ENCODE assay signal across 9 mouse cellular contexts in genomic region chr13:111237865-111238465, GRCm38 (mm10). TPM values are rescaled to one million over a fixed set of nuclear protein-coding genes. Genes with fewer than 3 reads are reported as not detected.
A peak's percentile ranks its signal among the peaks of the same experiment; 100 is the strongest.
DNase-seq lines count a peak whose midpoint lies in the region; ATAC-seq and TF ChIP-seq lines count a peak whose summit lies in the region.
"Had no signal": no experiment of that assay in that cellular context is flagged by ENCODE, and none has a peak within 500 bp of the region (broad histone marks: within the 10 kb centered on the region; RNA-seq: fewer than 3 reads in every experiment).

No protein-coding gene starts in this region.

- in situ Hi-C loops in ES-E14 (cut with MboI; ENCODE audit: low sequenced_read_pairs in 2 of 2, unreplicated experiment in 2 of 2), result loop anchor here (10.0 to 25.0 kb wide), 2 partner anchors 843 to 851 kb away; partner anchors contain the start of gene Plk2 (in 2 of the 2)

- H3K36me3 ChIP-seq in hindbrain, embryonic 11.5 days (ENCODE audit: control insufficient read depth, insufficient read depth, low read length), result no peaks in the 10 kb centered on the region
- H3K36me3 ChIP-seq in hindbrain, embryonic 10.5 days, result no peaks in the 10 kb centered on the region
- H3K36me3 ChIP-seq in ES-E14 (ENCODE audit: control insufficient read depth, insufficient read depth, low read length, poor library complexity, severe bottlenecking), result no peaks in the 10 kb centered on the region
- no peaks in the 10 kb centered on the region for H3K36me3 ChIP-seq in liver, postnatal 0 days (replicated peaks; ENCODE audit: insufficient read depth, low read length)
- no peaks in the 10 kb centered on the region for H3K36me3 ChIP-seq in stomach, postnatal 0 days (ENCODE audit: control insufficient read depth, insufficient read depth, low read length)
- H3K36me3 ChIP-seq: embryonic facial prominence, embryonic 12.5 days had no signal

- 66% methylated on average over 3 of the region's 3 CpGs for WGBS in hindbrain, embryonic 11.5 days
- WGBS in hindbrain, embryonic 10.5 days, result 53% methylated on average over 3 of the region's 3 CpGs
- 37% methylated on average over 3 of the region's 3 CpGs for WGBS in liver, postnatal 0 days (ENCODE audit: insufficient replicate concordance)
- WGBS in stomach, postnatal 0 days, result 32% methylated on average over 3 of the region's 3 CpGs

- peak; percentile 57 for ATAC-seq in hindbrain, embryonic 11.5 days (ENCODE audit: low FRiP score)
- ATAC-seq in liver, postnatal 0 days, result no peak
- ATAC-seq in stomach, postnatal 0 days (ENCODE audit: low FRiP score, low TSS enrichment), result peak; percentile 66

- no peaks in the 10 kb centered on the region for H3K4me1 ChIP-seq in hindbrain, embryonic 11.5 days (replicated peaks; ENCODE audit: control insufficient read depth, insufficient read depth, low read length)
- H3K4me1 ChIP-seq in hindbrain, embryonic 10.5 days (replicated peaks), result peaks cover 9% of the 10 kb centered on the region; the same call in 1 of the 2 replicates
- H3K4me1 ChIP-seq in ES-E14 (ENCODE audit: control insufficient read depth in 2 of 2, insufficient read depth in 2 of 2, low read length in 2 of 2, poor library complexity in 1 of 2), result no peaks in the 10 kb centered on the region
- H3K4me1 ChIP-seq in liver, postnatal 0 days (ENCODE audit: insufficient read depth), result no peaks in the 10 kb centered on the region
- H3K4me1 ChIP-seq in stomach, postnatal 0 days (replicated peaks; ENCODE audit: control insufficient read depth, insufficient read depth), result no peaks in the 10 kb centered on the region

- no peak overlapping the region for H3K27ac ChIP-seq in hindbrain, embryonic 11.5 days (ENCODE audit: low read depth, low read length)
- no peak overlapping the region for H3K27ac ChIP-seq in hindbrain, embryonic 10.5 days
- no peak overlapping the region for H3K27ac ChIP-seq in ES-E14 (ENCODE audit: insufficient read depth, low read depth, low read length, poor library complexity, severe bottlenecking)
- no peak overlapping the region for H3K27ac ChIP-seq in liver, postnatal 0 days (ENCODE audit: low read depth)
- H3K27ac ChIP-seq in stomach, postnatal 0 days (replicated peaks), result no peak overlapping the region
- H3K27ac ChIP-seq: embryonic facial prominence, embryonic 12.5 days had no signal

- H3K9ac ChIP-seq in hindbrain, embryonic 11.5 days (ENCODE audit: low read depth, low read length), result no peak overlapping the region
- H3K9ac ChIP-seq in ES-E14 (ENCODE audit: insufficient read depth, low read depth, low read length, poor library complexity, severe bottlenecking), result no peak overlapping the region
- H3K9ac ChIP-seq in liver, postnatal 0 days (replicated peaks), result no peak overlapping the region
- H3K9ac ChIP-seq in stomach, postnatal 0 days (ENCODE audit: low read length), result no peak overlapping the region
- H3K9ac ChIP-seq: embryonic facial prominence, embryonic 12.5 days had no signal

- TF ChIP-seq CTCF in liver, postnatal 0 days (IDR thresholded peaks at IDR 0.05; ENCODE audit: low read depth), result peak; percentile 78
- TF ChIP-seq CTCF in stomach, postnatal 0 days (IDR thresholded peaks at IDR 0.05; ENCODE audit: low read depth), result peak; percentile 97

- no peaks in the 10 kb centered on the region for H3K9me3 ChIP-seq in hindbrain, embryonic 11.5 days (ENCODE audit: control insufficient read depth, low read length)
- H3K9me3 ChIP-seq in hindbrain, embryonic 10.5 days, result peaks cover 5% of the 10 kb centered on the region; the same call in 1 of the 2 replicates
- H3K9me3 ChIP-seq in ES-E14 (ENCODE audit: control insufficient read depth, insufficient read depth, low read depth, low read length), result no peaks in the 10 kb centered on the region
- H3K9me3 ChIP-seq in liver, postnatal 0 days (ENCODE audit: low read length), result peaks cover 2% of the 10 kb centered on the region; the same call in 1 of the 2 replicates
- no peaks in the 10 kb centered on the region for H3K9me3 ChIP-seq in stomach, postnatal 0 days (ENCODE audit: control insufficient read depth, low read length)
- H3K9me3 ChIP-seq: embryonic facial prominence, embryonic 12.5 days had no signal

- H3K4me3 ChIP-seq in hindbrain, embryonic 11.5 days (ENCODE audit: low read depth, low read length), result no peak overlapping the region
- no peak overlapping the region for H3K4me3 ChIP-seq in hindbrain, embryonic 10.5 days
- H3K4me3 ChIP-seq in ES-E14 (ENCODE audit: insufficient read depth in 1 of 2, low read depth in 1 of 2, low read length in 2 of 2, poor library complexity in 1 of 2, severe bottlenecking in 1 of 2), result no peak overlapping the region
- no peak overlapping the region for H3K4me3 ChIP-seq in liver, postnatal 0 days (ENCODE audit: low read depth, low read length)
- H3K4me3 ChIP-seq in stomach, postnatal 0 days (ENCODE audit: low read depth, low read length), result no peak overlapping the region
- H3K4me3 ChIP-seq: embryonic facial prominence, embryonic 12.5 days had no signal

- no peak for TF ChIP-seq EP300 in liver, postnatal 0 days (IDR thresholded peaks at IDR 0.05; ENCODE audit: low read depth)
- no peak for TF ChIP-seq EP300 in stomach, postnatal 0 days (optimal IDR thresholded peaks at IDR 0.05)

- H3K27me3 ChIP-seq in hindbrain, embryonic 11.5 days (ENCODE audit: control insufficient read depth, insufficient read depth, low read length), result no peaks in the 10 kb centered on the region
- no peaks in the 10 kb centered on the region for H3K27me3 ChIP-seq in hindbrain, embryonic 10.5 days (ENCODE audit: insufficient read depth, poor library complexity, severe bottlenecking)
- no peaks in the 10 kb centered on the region for H3K27me3 ChIP-seq in liver, postnatal 0 days (ENCODE audit: insufficient read depth, low read length)
- H3K27me3 ChIP-seq in stomach, postnatal 0 days (ENCODE audit: control insufficient read depth, insufficient read depth, low read length), result no peaks in the 10 kb centered on the region
- H3K27me3 ChIP-seq: embryonic facial prominence, embryonic 12.5 days had no signal

- DNase-seq in hindbrain, embryonic 11.5 days (ENCODE audit: low spot score), result peak; percentile 60
- no peak for DNase-seq in hindbrain, embryonic 10.5 days (ENCODE audit: low spot score)
- DNase-seq in ES-E14 (ENCODE audit: low read depth, low spot score), result peak; percentile 22
- DNase-seq in embryo, embryonic 11.5 days (ENCODE audit: low read depth, low spot score), result peak; percentile 51
- no peak for DNase-seq in liver, postnatal 0 days
- no peak for DNase-seq in stomach, postnatal 0 days (ENCODE audit: low spot score)
- no peak for DNase-seq in B cell, adult 2 months
- no peak for DNase-seq in thymus, postnatal 4 days

- no peak overlapping the region for H3K4me2 ChIP-seq in hindbrain, embryonic 11.5 days (replicated peaks; ENCODE audit: low read depth, low read length)
- H3K4me2 ChIP-seq in liver, postnatal 0 days (ENCODE audit: low read depth, low read length), result no peak overlapping the region
- H3K4me2 ChIP-seq in stomach, postnatal 0 days (replicated peaks; ENCODE audit: low read depth), result no peak overlapping the region
- H3K4me2 ChIP-seq: embryonic facial prominence, embryonic 12.5 days had no signal

TF ChIP-seq in ES-E14, 5 proteins besides CTCF, POLR2A, EP300 and RAD21:
- no peak for TF ChIP-seq HCFC1 (IDR thresholded peaks at IDR 0.05; ENCODE audit: borderline replicate concordance, insufficient read depth, low read length)
- peak; percentile 90 for TF ChIP-seq ZC3H11A (IDR thresholded peaks at IDR 0.05; ENCODE audit: borderline replicate concordance, low read depth, low read length)

RNA-seq across cellular contexts. Expression of gene Actbl2, which starts 16.8 kb away (rescaled TPM):
- not detected in 2 replicates for polyA plus RNA-seq in hindbrain, embryonic 11.5 days (2014; fragmentation: Nextera tagmentation; extraction: Ambion mirVana)
- polyA plus RNA-seq in hindbrain, embryonic 10.5 days (2016; fragmentation: Nextera tagmentation; extraction: Ambion mirVana), result not detected in 2 replicates
- not detected in 2 replicates for total RNA-seq in ES-E14 (2012; rRNA removed)
- polyA plus RNA-seq in liver, postnatal 0 days (2015; fragmentation: Nextera tagmentation; extraction: Ambion mirVana), result not detected in 2 replicates
- not detected in 2 replicates for polyA plus RNA-seq in stomach, postnatal 0 days (2015; fragmentation: Nextera tagmentation; extraction: Ambion mirVana)

Comparison
In these comparisons a context has a peak if more than half of its experiments do, and no peak if none do; other contexts are left out.
1. DNase-seq: peak in hindbrain, embryonic 11.5 days (single experiment), ES-E14 (single experiment) and embryo, embryonic 11.5 days (single experiment); none in hindbrain, embryonic 10.5 days (single experiment), liver, postnatal 0 days (single experiment), stomach, postnatal 0 days (single experiment), B cell, adult 2 months (0 of 2) and thymus, postnatal 4 days (single experiment).